Mouse (Mus musculus) bone marrow macrophage, adult 2 months (primary cell): ENCODE measurements around the gene Zer1. TPM values are rescaled to one million over a fixed set of nuclear protein-coding genes. Genes with fewer than 3 reads are reported as not detected.
"Not testable (repeated sequence)": the region's sequence is repeated elsewhere in the genome, so short reads cannot be mapped to it uniquely, and the experiment has no call there.

Experiments
- H3K27ac ChIP-seq: 2 replicates; pipeline ENCODE4 v1.5.1; 2012; ENCODE audit warnings: low read depth, low read length; ENCODE audit not compliant: insufficient read depth
- H3K4me1 ChIP-seq: 2 replicates; pipeline ENCODE4 v1.6.1; 2012; ENCODE audit warnings: low read length; ENCODE audit not compliant: control insufficient read depth, insufficient read depth
- H3K4me3 ChIP-seq: 2 replicates; pipeline ENCODE4 v1.5.1; 2012; ENCODE audit warnings: mild to moderate bottlenecking, low read length, moderate library complexity; ENCODE audit not compliant: insufficient read depth
- CTCF ChIP-seq: IDR thresholded peaks from 2 replicates; pipeline ENCODE4 v1.5.1; 2012; ENCODE audit warnings: low read depth, mild to moderate bottlenecking, low read length, moderate library complexity
- POLR2A ChIP-seq: IDR thresholded peaks from 2 replicates; pipeline ENCODE4 v1.6.1; 2012; ENCODE audit warnings: mild to moderate bottlenecking, low read depth, low read length, borderline replicate concordance
- polyA plus RNA-seq: library from polyadenylated mRNA; stranded (reverse); fragments of >200 nt; gene quantifications from 2 replicates; pipeline ENCODE4 v1.2.4, GENCODE M21; 2012; ENCODE audit not compliant: missing spikeins, insufficient read depth, insufficient read length

Gene Zer1
- polyA plus RNA-seq, 1 experiment: 26.8 TPM

DNA sequence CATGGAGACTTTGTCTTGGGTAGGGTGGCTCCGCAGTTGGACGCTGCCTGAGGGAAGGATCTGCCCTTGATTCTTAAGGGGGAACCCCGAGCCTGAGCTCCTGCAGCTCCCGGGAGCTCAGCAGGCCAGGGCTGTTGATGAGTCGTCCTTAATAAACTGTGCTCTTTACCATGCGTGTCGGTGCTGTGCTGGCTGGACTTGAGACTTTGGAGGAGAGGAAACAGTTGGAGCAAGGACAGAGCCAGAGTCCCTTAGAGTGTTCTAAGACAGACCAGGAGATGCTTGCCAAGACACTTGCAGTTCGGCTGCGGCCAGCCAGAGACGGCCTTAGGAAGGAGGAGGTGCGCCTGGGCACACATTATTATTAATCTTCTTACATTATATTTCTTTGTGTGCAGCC is 27.5 kb upstream of the Zer1 start:
- H3K4me1 ChIP-seq: peaks cover 5% of the 10 kb centered on the region
- TF ChIP-seq POLR2A (no peak), CTCF (no peak)
- no peak overlapping the region for H3K27ac ChIP-seq
- H3K4me3 ChIP-seq: no peak overlapping the region

DNA sequence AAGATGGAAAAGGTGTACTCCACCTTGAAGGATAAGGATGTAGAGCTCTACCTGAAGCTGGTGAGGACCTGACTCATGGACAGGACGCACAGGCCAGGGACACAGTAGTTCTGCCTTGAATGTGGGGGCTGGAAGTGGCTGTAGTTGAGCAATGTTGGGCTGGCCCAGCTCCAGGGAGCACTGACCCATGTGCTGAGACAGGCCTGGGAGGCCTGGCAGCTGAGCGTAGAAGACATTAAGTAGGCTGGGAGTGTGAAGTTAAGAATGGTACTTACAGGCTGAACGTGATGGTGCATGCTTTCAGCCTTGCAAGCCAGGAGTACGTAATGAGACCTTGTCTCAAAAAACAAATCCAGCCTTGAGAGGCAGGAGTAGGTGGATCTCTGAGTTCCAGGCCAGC is 23.1 kb upstream of the Zer1 start:
- peaks cover 5% of the 10 kb centered on the region for H3K4me1 ChIP-seq
- H3K4me3 ChIP-seq: no peak overlapping the region
- TF ChIP-seq POLR2A (no peak), CTCF (no peak)
- H3K27ac ChIP-seq: no peak overlapping the region

DNA sequence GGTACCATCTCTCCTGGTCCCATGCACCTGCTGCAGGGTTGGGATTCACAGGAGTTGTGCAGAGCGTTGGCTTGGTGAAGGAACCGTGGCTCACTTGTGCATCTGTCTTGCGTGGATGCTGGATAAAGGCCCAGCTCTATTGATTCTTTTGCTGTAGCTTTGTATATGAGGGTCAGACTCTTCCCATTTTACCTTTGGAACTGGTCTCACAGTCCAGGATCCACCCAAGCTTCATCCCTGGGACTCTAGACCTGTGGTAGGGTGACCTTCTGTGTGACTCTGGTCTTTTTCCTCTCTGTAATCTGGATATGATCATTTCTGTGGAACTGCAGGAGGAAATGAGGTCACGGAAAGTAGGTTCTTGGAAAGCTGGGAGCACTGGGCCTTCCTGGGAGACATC is 20.1 kb upstream of the Zer1 start:
- H3K27ac ChIP-seq: no peak overlapping the region
- no peak overlapping the region for H3K4me3 ChIP-seq
- H3K4me1 ChIP-seq: peaks cover 5% of the 10 kb centered on the region
- no peak for TF ChIP-seq CTCF
- no peak for TF ChIP-seq POLR2A

DNA sequence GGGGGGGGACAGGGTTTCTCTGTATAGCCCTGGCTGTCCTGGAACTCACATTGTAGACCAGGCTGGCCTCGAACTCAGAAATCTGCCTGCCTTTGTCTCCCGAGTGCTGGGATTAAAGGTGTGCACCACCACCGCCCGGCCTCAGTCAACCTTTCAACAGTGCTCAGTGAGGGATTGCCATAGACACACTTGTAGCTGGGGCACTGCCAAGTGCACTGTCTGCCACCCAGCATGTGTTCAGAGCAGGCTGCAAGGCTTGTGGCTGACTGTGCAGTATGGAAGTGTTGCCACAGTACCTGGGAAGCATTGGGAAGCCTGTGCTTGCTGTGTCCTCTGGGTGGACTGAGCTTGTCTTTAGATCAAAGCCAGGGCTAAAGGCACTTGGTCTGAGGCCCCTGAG is 15.6 kb upstream of the Zer1 start:
- H3K4me1 ChIP-seq, H3K27ac ChIP-seq, H3K4me3 ChIP-seq: not testable (repeated sequence)

DNA sequence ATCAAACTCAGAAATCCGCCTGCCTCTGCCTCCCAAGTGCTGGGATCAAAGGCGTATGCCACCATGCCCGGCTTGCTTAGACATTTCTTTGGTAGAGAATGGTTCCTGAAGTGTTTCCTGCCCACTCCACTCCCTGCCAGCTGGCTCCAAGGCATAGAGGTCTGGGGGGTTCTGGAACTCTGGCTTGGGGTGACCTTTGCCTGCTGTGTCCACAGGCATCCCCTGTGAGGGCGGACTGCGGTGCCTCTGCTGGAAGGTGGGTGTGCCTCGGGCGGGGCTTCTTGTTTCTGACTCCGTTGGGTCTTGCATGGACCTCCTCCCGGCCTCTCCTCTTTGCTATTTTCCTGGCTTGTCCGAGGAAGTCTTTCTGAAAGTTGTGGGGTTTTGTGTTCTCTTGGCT is 12.1 kb upstream of the Zer1 start:
- H3K4me3 ChIP-seq: no peak overlapping the region
- H3K27ac ChIP-seq: no peak overlapping the region
- TF ChIP-seq POLR2A (no peak), CTCF (no peak)
- H3K4me1 ChIP-seq: peaks cover 18% of the 10 kb centered on the region

DNA sequence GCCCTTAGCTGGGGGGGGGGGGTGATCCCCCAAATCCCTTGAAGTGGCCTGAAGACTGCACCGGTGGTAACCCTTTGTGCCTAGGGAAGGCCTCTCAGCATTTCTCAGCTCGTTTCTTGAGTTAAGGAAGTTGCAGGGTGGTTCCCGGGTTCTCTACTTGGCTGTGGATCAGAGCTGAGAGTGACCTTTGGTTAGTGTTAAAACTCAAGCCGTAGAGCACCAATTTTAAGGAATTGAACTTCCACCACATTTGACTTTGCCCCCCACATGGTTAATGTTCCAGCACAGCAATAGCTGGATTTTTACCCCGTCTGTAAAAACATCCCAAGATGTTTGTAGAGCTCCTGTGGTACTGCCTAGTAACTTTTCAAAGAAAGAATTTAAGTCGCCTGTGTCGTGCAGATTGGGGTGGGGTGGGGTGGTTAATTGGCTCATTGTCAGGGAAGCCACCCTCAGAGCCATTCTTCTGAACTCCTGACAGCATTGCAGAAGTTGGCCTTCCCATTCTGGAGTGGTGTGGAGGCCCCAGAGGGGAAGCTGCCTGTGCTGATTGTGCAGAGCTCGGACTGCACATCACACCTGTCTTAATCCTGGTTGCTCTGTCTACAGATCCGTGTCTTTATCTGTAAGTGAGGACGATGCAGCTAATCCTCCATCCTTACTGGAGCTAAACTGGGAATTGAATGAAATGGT is 10.7 kb upstream of the Zer1 start:
- H3K4me3 ChIP-seq: peak overlapping the region; percentile 94
- peaks cover 18% of the 10 kb centered on the region for H3K4me1 ChIP-seq
- H3K27ac ChIP-seq: peak overlapping the region; percentile 94
- TF ChIP-seq CTCF (no peak), POLR2A (no peak)

DNA sequence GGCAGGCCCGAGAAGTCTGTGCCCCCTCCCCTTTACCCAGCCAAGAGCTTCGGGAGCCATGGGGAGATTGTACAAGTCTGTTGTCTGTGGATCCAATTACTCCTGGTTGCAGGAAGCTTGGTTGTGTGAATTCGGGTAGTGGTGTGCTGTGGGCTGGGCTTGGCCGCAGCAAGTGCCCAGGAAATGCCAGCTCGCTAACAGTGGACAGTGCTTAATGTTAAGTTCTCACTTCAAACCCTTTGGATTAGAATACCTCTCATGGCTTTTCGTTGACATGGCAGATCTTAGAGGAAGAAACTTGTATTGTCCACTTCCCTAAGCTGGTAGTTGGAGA is 10.0 kb upstream of the Zer1 start:
- Histone ChIP-seq H3K4me1 (peaks cover 18% of the 10 kb centered on the region), H3K4me3 (peak overlapping the region; percentile 94), H3K27ac (peak overlapping the region; percentile 94)
- no peak for TF ChIP-seq POLR2A
- no peak for TF ChIP-seq CTCF

DNA sequence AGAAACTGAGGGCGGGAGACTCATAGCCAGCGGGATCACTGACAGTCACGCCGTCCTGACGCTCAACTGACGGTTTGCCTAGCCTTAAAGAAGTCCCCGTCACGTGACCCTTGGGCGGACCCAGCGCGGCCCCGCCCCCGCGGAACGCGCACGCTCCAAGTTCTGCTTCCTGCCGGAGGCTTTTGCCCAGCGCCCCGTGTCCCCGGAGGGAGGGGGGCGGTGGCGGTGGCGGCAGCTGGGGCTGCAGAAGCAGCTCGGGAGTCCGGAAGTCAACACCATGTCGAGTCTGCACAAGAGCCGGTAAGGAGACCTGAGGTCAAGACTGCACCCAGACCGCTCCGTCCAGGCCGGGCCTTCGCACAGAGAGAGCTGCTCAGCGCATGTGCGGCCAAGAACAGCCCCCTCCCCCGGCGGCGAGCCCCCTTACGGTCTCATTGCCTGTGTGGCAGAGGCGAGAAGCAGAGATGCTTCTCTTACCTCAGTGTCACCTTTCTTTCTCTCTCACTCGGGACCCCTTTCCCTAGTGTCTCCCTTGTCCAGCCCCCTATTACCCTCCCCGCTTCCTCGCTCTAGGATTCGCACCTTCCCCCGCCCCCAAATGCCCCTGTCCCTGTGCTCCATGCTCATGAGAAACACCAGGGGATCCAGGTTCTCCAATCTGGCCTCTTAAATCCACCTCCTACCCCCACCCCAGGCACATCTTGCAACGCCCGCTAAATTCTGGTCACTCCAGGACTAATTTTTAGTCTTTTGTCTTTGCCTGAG is 9.4 kb upstream of the Zer1 start, which contains the start of gene Tbc1d13:
Gene Tbc1d13 (plus strand): TSS at position 134 of the 765 bp plus-strand sequence.
- Histone ChIP-seq H3K27ac (peak within 1 kb of the TSS; percentile 94), H3K4me1 (peaks cover 18% of the 10 kb centered on the region)
- TF ChIP-seq POLR2A: 0 out of 2 replicates have a peak, but pooled peaks have one; percentile 21
- no peak for TF ChIP-seq CTCF

DNA sequence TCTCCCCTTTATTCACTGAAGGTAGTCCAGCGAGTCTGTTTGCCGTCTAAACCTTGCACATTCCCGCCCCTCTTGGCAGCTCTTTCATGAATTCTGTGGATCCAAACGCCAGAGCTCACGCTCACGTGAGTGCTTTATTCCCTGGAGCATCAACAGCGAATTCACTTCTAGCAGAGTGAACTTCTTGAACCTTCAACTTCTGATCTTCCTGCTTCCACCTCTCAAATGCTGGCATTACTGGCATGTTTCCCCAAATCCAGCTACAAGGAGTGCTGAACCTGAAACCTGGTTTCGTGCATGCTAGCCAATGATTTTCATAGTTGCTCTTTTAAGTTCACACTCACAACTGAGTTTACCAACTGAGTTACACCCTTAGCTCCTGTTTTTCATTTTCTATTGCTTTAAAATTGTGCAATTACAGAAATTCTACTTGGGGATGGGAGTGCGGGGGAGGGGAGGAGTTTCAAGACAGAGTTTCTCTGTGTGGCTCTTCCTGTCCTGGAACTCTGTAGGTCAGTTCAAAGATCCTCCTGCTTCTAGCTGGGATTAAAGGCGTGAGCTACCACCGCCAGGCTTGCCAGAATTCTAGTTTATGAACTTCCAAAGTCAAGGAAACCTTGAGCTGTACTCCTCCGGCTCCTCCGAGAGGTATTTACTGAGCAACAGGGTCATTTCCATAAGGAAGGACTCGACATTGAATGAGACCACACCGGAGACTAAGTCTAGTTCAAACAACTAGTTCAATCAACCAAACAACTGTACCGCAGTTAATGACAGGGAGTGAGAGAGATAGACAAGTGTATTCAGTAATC is 8.6 kb upstream of the Zer1 start:
- Histone ChIP-seq H3K4me3 (peak overlapping the region; percentile 94), H3K27ac (peak overlapping the region; percentile 89), H3K4me1 (peaks cover 18% of the 10 kb centered on the region)
- TF ChIP-seq POLR2A: no peak
- no peak for TF ChIP-seq CTCF

More for the DNA sequence above, 9.4 kb upstream of the Zer1 start, which contains the start of gene Tbc1d13:
- peak within 1 kb of the TSS; percentile 94 for H3K4me3 ChIP-seq

DNA sequence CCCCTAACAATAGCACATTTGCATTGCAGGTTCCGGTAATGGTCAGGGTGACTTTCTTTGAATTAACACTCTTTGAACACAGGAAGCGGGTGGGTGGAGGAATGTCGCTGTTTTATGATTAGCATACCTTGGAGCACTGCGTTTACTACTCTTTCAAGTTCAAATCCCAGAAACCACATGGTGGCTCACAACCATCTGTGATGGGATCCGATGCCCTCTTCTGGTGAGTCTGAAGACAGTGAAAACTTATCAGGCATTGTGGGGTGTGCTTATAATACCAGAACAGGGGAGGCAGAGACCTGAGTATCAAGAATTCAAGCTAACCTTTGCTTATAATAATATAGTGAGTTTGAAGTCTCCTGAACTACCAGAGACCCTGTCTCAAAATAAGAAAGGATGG is 6.9 kb upstream of the Zer1 start:
- peaks cover 18% of the 10 kb centered on the region for H3K4me1 ChIP-seq
- not testable (repeated sequence) for H3K4me3 ChIP-seq, H3K27ac ChIP-seq
